Mouse (Mus musculus) embryonic facial prominence, embryonic 14.5 days (tissue): ENCODE measurements at regions not wholly inside any gene's neighbourhood (a gene's known extent, or its start where the extent isn't known, plus 50 kb on each side); places are given as distances from the start of the nearest gene placed in this dataset.
A peak's percentile ranks its signal among the peaks of the same experiment; 100 is the strongest.

Experiments
- ATAC-seq: fragments of 200-750 bp; cut with Nextera tagmentation; 2 replicates; pipeline ENCODE4 v1.8.0; 2017; ENCODE audit warnings: low read depth, moderate number of reproducible peaks, moderate TSS enrichment
- DNase-seq: peaks from one replicate; pipeline ENCODE4 v3.0.0-alpha.2; 2015; ENCODE audit warnings: low spot score
- H3K27ac ChIP-seq: fragments of 300-500 bp; sonication (generic); replicated peaks from 2 replicates; pipeline ENCODE4 v1.5.1; 2014; ENCODE audit warnings: low read depth, mild to moderate bottlenecking, low read length, moderate library complexity
- H3K27me3 ChIP-seq: fragments of 300-500 bp; sonication (generic); replicated peaks from 2 replicates; pipeline ENCODE4 v1.6.1; 2014; ENCODE audit warnings: low read length; ENCODE audit not compliant: control insufficient read depth, insufficient read depth
- H3K36me3 ChIP-seq: fragments of 300-500 bp; sonication (generic); 2 replicates; pipeline ENCODE4 v1.6.1; 2014; ENCODE audit warnings: low read length, mixed read lengths; ENCODE audit not compliant: control insufficient read depth, insufficient read depth
- H3K4me1 ChIP-seq: fragments of 300-500 bp; sonication (generic); 2 replicates; pipeline ENCODE4 v1.6.1; 2014; ENCODE audit warnings: antibody characterized with exemption, low read length; ENCODE audit not compliant: control insufficient read depth, insufficient read depth
- H3K4me2 ChIP-seq: fragments of 300-500 bp; sonication (generic); 2 replicates; pipeline ENCODE4 v1.6.1; 2014; ENCODE audit warnings: low read depth, mild to moderate bottlenecking, low read length, moderate library complexity, mixed read lengths
- H3K4me3 ChIP-seq: fragments of 300-500 bp; sonication (generic); 2 replicates; pipeline ENCODE4 v1.5.1; 2014; ENCODE audit warnings: low read depth, mild to moderate bottlenecking, low read length
- H3K9ac ChIP-seq: fragments of 300-500 bp; sonication (generic); 2 replicates; pipeline ENCODE4 v1.6.1; 2014; ENCODE audit warnings: low read depth, mild to moderate bottlenecking, low read length, moderate library complexity, mixed read lengths
- H3K9me3 ChIP-seq: fragments of 300-500 bp; sonication (generic); 2 replicates; pipeline ENCODE4 v1.6.1; 2016; ENCODE audit warnings: low read length; ENCODE audit not compliant: control insufficient read depth
- WGBS: fragments of 180-500 bp; shearing (Covaris S2); extraction: QIAGEN DNeasy Blood & Tissue Kit; methylation state at CpG from one replicate; pipeline ENCODE4 v1.1.7; 2014; 5-methylcytosine and 5-hydroxymethylcytosine counted together

DNA sequence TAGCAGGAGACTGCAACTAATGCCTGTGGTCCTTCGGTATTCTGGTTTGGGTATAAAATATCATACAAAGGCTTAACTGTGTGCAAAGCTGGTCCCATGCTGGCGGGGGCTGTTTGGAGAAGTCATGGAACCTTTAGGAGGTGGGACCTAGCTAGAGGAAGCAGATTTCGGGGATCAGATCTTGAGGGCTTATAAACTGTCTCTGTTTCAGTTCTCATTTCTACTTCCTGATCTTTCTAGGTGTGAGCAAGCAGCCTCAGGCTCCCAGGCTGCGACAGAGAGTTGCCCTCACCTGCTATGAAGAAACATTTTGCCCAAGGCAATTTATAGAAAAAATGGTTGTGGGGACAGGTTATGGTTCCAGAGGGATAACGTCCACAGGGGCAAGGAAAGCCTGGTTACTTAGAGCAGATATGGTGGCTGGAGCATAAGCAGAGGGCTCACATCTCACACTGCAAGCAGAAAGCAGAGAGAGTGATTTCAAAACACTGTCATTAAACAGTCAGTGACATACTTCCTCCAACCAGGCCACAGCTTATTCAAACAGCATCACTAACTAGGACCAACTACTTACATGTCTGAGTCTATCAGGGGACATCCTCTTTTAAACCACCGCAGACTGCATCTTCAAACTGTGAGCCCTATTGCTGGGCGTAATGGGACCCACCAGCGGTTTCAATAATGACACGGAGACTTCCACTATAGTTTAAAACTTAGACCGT is 188.1 kb downstream of the 1500009L16Rik start:
- no peaks in the 10 kb centered on the region for H3K27me3 ChIP-seq
- WGBS: 83% methylated on average over 10 of the region's 10 CpGs
- ATAC-seq (no peak), DNase-seq (no peak)
- no peaks in the 10 kb centered on the region for H3K36me3 ChIP-seq
- H3K9ac ChIP-seq: no peak overlapping the region
- no peak overlapping the region for H3K4me3 ChIP-seq
- H3K27ac ChIP-seq: no peak overlapping the region
- H3K4me2 ChIP-seq: no peak overlapping the region
- H3K4me1 ChIP-seq: peaks cover 12% of the 10 kb centered on the region
- H3K9me3 ChIP-seq: no peaks in the 10 kb centered on the region

DNA sequence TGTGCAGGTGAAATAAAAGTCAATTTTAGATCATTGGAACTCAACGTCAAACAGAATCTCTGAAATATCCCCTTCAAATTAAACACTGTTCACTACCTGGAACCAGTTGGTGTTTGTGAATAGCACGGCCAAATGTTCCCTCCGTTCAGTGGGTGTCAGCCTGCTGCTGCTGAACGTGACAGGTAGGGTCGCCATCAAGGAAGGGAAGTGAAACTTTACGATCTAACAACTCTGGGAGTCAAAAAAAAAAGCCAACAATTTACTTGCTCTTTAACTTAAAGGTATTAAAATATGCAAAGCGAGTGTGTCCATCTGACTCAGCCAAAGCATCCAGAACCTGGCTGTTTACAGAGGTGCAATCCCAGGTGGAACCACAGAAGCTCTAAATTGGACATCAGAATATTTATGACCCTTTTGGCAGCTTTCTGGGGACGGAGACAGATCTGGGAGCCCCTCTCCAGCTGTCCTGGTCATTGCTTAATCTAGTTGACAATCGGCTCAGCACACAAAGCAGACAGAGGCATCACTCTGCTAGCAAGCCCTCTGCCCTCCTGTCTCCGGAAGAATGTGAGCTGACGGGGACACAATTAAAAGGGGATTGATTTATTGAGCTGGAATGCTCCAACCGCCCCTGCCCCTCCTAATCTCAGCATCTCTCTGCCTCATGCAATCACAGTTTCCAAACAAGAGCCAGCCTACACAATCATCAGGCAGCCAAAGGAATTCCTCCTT is 191.9 kb downstream of the 1500009L16Rik start:
- peak; percentile 60; the same call in 1 of the 2 replicates for ATAC-seq
- Histone ChIP-seq H3K9ac (peak overlapping the region; percentile 31; the same call in 1 of the 2 replicates), H3K4me3 (no peak overlapping the region), H3K4me2 (no peak overlapping the region), H3K9me3 (0 out of 2 replicates have a peak, but pooled peaks cover 2% of the 10 kb centered on the region), H3K36me3 (no peaks in the 10 kb centered on the region), H3K27me3 (no peaks in the 10 kb centered on the region), H3K27ac (no peak overlapping the region), H3K4me1 (peaks cover 12% of the 10 kb centered on the region)
- WGBS: 40% methylated on average over 12 of the region's 12 CpGs
- peak; percentile 53 for DNase-seq

DNA sequence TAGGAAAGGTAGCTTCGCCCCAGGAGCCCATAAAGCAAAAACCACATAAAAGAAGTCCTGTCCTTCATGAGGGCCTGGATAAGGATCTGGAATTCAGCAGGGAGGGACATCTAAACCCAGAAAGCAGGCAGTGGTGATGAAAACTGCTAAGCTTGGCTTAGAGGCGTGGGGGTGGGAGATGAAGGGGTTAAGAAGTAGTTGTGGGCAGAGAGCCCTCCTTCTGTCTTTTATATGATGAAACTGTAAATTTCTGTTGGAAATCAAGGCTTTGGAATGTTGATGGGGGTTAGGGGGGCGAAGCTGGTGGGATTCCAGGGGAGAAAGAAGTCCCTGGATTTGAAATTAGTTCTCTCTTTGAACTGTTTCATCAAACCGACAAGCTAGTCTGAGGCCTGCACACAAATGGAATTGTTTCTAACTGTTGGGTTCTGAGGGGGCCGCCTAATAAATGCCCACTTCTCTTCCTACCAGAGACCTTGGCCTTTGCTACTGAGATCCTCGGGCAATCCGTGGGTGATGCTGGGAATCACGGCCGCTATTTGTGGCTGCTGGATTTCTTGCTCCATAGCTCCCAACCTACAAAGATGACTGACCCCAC is 192.6 kb downstream of the 1500009L16Rik start:
- Histone ChIP-seq H3K4me3 (no peak overlapping the region), H3K27ac (no peak overlapping the region), H3K4me1 (peaks cover 12% of the 10 kb centered on the region), H3K4me2 (no peak overlapping the region), H3K36me3 (no peaks in the 10 kb centered on the region), H3K9me3 (0 out of 2 replicates have a peak, but pooled peaks cover 5% of the 10 kb centered on the region), H3K27me3 (no peaks in the 10 kb centered on the region), H3K9ac (peak overlapping the region; percentile 31; the same call in 1 of the 2 replicates)
- ATAC-seq (no peak), DNase-seq (no peak)
- 46% methylated on average over 9 of the region's 9 CpGs for WGBS

DNA sequence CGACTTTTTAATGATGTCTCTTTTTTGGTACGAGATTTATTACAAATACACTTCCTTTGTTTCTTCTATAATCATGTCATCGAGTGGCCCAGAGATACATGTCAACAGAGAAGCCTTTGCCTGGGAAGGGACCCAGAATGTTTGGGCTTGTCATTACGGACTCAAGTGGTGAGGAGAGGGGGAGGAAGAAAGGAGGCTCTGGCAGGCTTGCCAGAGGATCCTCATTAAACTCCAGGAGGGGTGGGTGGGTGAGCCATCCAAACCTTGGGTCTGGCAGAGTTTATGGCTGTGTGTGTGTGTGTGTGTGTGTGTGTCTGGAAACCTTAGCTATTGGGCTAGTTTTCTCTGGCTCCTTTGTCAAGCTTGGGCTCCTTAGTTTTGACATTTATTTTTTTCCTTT is 204.3 kb downstream of the 1500009L16Rik start:
- H3K4me2 ChIP-seq: no peak overlapping the region
- H3K27ac ChIP-seq: no peak overlapping the region
- WGBS: 61% methylated on average over 4 of the region's 4 CpGs
- H3K4me3 ChIP-seq: no peak overlapping the region
- H3K9ac ChIP-seq: no peak overlapping the region
- ATAC-seq: no peak
- DNase-seq: peak; percentile 49
- no peaks in the 10 kb centered on the region for H3K27me3 ChIP-seq
- no peaks in the 10 kb centered on the region for H3K9me3 ChIP-seq
- H3K4me1 ChIP-seq: no peaks in the 10 kb centered on the region; the same call in 1 of the 2 replicates
- no peaks in the 10 kb centered on the region for H3K36me3 ChIP-seq

DNA sequence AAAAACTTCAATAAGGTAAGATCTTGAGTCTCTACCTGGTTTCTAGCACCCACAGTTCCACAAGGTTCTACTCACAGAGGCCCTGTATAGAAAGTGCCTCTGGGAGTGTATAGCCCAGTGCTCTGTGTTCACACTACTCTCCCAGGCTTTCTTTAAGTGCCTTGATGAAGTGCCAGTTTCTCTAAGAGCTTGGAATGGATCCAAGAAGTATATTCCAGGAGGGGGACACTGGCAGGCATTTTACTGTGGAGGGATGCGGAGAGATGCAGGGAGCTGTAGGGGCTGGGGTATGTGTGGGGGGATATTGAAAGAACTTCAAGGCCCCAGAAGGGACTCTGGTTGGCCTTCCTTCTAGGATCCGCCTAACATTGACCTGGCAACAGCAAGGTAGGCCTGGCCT is 204.9 kb downstream of the 1500009L16Rik start:
- Histone ChIP-seq H3K4me3 (no peak overlapping the region), H3K9me3 (no peaks in the 10 kb centered on the region), H3K4me2 (no peak overlapping the region), H3K9ac (no peak overlapping the region), H3K36me3 (no peaks in the 10 kb centered on the region), H3K4me1 (no peaks in the 10 kb centered on the region; the same call in 1 of the 2 replicates), H3K27ac (no peak overlapping the region), H3K27me3 (no peaks in the 10 kb centered on the region)
- DNase-seq: peak; percentile 31
- no peak for ATAC-seq
- WGBS: 78% methylated on average over 2 of the region's 2 CpGs

- no peaks in the 10 kb centered on the region for H3K9me3 ChIP-seq
- no peak for ATAC-seq
- no peak for DNase-seq
- 85% methylated on average over 3 of the region's 3 CpGs for WGBS
- no peaks in the 10 kb centered on the region for H3K36me3 ChIP-seq
- peaks cover 2% of the 10 kb centered on the region; the same call in 1 of the 2 replicates for H3K4me1 ChIP-seq
- H3K27ac ChIP-seq: no peak overlapping the region
- H3K4me2 ChIP-seq: no peak overlapping the region
- no peaks in the 10 kb centered on the region for H3K27me3 ChIP-seq
- no peak overlapping the region for H3K4me3 ChIP-seq
- H3K9ac ChIP-seq: no peak overlapping the region
These were observed 209.1 kb downstream of the 1500009L16Rik start for GRCm38 (mm10) chr10:83931758-83932157.

- WGBS: 83% methylated on average over 7 of the region's 7 CpGs
- H3K36me3 ChIP-seq: no peaks in the 10 kb centered on the region
These were observed 210.5 kb downstream of the 1500009L16Rik start for GRCm38 (mm10) chr10:83933201-83933600.

DNA sequence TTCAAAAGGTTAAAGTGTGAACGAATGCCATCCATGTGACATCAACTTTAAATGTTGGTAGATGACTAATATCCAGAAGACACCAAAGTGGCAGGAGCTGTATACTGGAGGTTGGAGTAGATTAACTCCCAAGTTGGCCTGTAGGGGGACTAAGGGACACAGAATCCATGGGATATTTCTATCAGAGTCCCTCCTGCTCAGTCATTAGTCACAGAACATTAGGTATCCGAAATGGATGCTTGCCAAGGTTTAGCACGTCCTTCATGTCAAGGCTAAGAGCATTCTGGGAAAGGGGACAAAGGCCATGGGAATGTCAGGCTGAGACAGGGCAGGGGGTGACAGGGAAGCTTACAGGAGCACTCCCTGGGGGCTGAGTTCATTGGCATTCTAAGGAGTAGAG is 211.8 kb downstream of the 1500009L16Rik start:
- no peak for DNase-seq
- H3K4me3 ChIP-seq: no peak overlapping the region
- WGBS: 70% methylated on average over 3 of the region's 3 CpGs

More at GRCm38 (mm10) chr10:83933201-83933600, 210.5 kb downstream of the 1500009L16Rik start:
- no peak for DNase-seq
- no peaks in the 10 kb centered on the region for H3K9me3 ChIP-seq
- no peak for ATAC-seq
- H3K4me2 ChIP-seq: no peak overlapping the region
- no peak overlapping the region for H3K27ac ChIP-seq
- H3K9ac ChIP-seq: no peak overlapping the region
- 0 out of 2 replicates have a peak, but pooled peaks cover 3% of the 10 kb centered on the region for H3K4me1 ChIP-seq
- no peak overlapping the region for H3K4me3 ChIP-seq
- no peaks in the 10 kb centered on the region for H3K27me3 ChIP-seq

More for the DNA sequence above, 211.8 kb downstream of the 1500009L16Rik start:
- Histone ChIP-seq H3K4me1 (0 out of 2 replicates have a peak, but pooled peaks cover 3% of the 10 kb centered on the region), H3K4me2 (no peak overlapping the region), H3K36me3 (no peaks in the 10 kb centered on the region), H3K9me3 (no peaks in the 10 kb centered on the region), H3K27ac (no peak overlapping the region), H3K27me3 (no peaks in the 10 kb centered on the region), H3K9ac (no peak overlapping the region)
- ATAC-seq: no peak
